Mouse (Mus musculus): ENCODE measurements around the gene Sde2. TPM values are rescaled to one million over a fixed set of nuclear protein-coding genes. Genes with fewer than 3 reads are reported as not detected.
A peak's percentile ranks its signal among the peaks of the same experiment; 100 is the strongest.

The Sde2 gene
- 10 to 100 TPM; 23.4 to 24.5 TPM for total RNA-seq (2021)
- long read RNA-seq, experiment 1, transcript Sde2-201 (7 exons, 3,213 nt) = major isoform, 52 of 54 reads
- long read RNA-seq, experiment 1, partial matches to known transcripts = 1 of 54 reads
- long read RNA-seq, experiment 1, other reads (novel, unspliced or antisense) = 0 of 54 reads
- long read RNA-seq, experiment 2, transcript Sde2-201 (7 exons, 3,213 nt) = major isoform, 32 of 34 reads
- long read RNA-seq, experiment 2, partial matches to known transcripts = 2 of 34 reads
- long read RNA-seq, experiment 2, other reads (novel, unspliced or antisense) = 0 of 34 reads

DNA sequence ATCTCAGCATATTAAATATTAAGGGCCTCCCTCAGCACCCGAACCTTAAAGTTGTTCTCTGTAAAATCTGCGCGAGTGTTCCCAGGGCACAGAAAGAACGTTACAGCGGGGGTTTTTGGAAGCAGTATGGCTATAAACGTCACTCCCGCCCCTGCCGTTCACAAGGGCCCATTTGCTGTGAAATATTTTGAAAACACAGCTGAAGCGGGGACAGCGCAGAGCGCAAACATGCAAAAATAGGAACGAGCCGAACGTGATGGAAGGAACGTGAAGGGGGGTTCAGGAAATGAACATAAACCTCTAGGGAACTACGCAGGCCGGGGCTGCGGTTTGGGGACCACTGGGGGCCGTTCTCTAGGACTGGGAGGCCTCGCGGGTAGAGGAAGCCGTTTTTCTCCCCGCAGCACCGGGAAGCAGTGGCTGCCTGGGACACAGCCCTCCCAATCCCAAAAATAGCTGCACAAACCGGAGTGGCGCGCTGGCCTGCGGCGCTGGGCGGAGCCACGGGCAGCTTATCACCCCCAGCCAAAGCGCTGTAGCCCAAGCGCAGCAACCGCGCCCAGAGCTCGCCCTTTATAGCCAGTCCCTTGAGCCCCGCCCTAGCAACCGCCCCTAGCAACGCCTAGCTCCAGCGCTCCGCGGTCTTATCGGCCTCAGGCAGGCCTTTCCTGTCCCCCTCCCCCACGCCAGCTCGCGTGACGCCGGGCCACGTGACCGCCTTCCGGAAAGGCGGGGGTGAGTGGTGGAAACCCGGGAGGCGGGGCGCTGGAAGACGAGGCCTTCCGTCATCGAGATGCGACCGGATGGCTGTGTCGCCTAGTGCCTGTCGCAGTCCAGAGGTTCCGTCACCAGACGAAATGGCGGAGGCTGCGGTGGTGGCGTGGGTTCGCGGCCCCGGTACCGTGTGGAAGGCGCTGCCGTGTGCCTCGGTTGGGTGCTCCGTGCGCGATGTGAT is at the start of gene Sde2:
Sde2 (plus strand) TSS at position 812 of the 955 bp plus-strand sequence.
- intact Hi-C loops (cut with DNase I) = loop anchor here (1.0 kb wide), 1 partner anchor 37 kb away; the partner anchor contains the start of gene H3f3a

DNA sequence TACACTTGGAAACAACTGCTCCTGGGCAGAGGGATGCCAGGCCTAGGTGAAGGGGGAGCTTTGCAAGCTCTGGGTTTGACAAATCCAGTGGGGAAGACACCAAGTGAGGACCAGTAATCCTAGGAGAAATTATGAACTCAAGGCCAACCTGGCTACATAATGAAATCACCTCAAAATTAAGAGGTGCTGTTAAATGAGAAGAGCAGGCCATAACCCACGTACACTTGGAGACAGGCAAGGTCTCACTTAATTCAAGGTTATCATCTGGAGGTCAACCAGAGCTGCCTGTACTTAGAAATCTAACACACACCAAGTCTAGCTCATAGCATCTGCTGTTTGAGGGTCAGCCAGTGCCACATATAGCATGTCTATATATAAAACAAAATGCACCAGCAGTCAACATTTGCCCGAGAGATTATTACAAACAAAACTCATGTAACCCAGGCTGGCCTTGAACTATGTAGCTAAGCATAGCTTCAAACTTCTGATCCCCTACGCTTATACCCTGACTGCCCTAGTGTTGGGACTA is 49.4 kb upstream of the Sde2 start:
- Histone ChIP-seq H3K4me3 (no peak overlapping the region), H3K27ac (no peak overlapping the region)
- DNase-seq (ENCODE audit: extremely low spot score in 1 of 2, low spot score in 2 of 2) = no peak
- intact Hi-C loops (cut with DNase I) = no loop called here
- no peak for TF ChIP-seq CTCF (IDR thresholded peaks at IDR 0.05)

More for the DNA sequence above, at the start of gene Sde2:
- no peak for TF ChIP-seq CTCF (IDR thresholded peaks at IDR 0.05)
- H3K27ac ChIP-seq = peak within 1 kb of the TSS; percentile 99
- peak; percentile 100 for DNase-seq (ENCODE audit: extremely low spot score in 1 of 2, low spot score in 2 of 2)
- peak within 1 kb of the TSS; percentile 88 for H3K4me3 ChIP-seq

DNA sequence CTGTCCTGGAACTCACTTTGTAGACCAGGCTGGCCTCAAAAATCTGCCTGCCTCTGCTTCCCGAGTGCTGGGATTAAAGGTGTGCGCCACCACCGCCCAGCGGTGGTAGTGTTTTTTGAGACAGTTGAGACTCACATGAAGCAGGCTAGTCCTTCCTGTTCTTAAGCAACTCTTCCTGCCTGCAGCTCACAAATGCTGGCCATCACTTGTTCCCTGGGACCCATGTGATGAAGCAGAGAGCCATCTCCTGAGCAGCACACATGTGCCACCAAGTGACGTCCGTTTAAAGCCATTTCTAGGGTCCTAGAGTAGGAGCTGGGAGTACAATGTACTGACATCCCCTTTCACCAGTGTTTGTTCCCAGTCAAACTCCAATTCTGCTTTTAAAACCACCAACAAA is 47.0 kb upstream of the Sde2 start:
- no peak for TF ChIP-seq CTCF (IDR thresholded peaks at IDR 0.05)
- intact Hi-C loops (cut with DNase I) = no loop called here
- H3K4me3 ChIP-seq = no peak overlapping the region
- H3K27ac ChIP-seq = no peak overlapping the region
- no peak for DNase-seq (ENCODE audit: extremely low spot score in 1 of 2, low spot score in 2 of 2)

DNA sequence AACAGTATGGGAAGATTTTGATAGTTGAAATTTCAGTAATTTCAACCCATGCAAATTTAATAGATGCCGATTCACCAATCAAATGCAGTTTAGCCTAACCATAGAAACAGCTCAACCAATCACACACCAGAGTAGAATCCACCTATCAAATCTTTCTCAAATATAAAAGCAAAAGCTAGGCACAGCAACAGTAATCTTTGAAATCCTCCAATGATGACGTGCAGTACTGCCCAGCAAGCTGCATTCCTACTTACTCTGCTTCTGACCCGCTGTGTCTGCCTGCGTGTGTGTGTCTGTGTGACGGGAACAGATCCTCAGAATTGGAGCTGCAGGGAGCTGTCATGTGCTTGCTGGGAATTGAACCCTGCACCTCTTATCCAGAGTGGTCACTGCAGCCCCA is 42.1 kb upstream of the Sde2 start:
- DNase-seq (ENCODE audit: extremely low spot score in 1 of 2, low spot score in 2 of 2) = no peak
- Histone ChIP-seq H3K27ac (no peak overlapping the region), H3K4me3 (no peak overlapping the region)
- intact Hi-C loops (cut with DNase I) = no loop called here
- no peak for TF ChIP-seq CTCF (IDR thresholded peaks at IDR 0.05)

DNA sequence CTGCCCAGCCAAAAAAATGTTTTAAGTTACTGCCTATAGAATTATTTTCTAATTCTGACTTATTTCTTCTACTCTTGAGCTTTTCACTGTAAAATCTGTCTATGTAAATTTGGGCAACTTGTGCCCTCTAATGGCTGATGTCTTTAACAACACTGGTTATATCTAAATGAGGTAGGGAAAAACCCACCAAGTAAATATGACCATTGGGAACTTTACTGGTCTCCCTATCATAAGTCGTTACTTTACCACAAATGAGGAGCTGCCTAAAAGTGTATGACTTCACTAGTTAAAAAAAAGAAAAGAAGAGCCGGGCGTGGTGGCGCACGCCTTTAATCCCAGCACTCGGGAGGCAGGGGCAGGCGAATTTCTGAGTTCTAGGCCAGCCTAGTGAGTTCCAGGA is 40.0 kb upstream of the Sde2 start:
- H3K4me3 ChIP-seq = no peak overlapping the region; the same call in 1 of the 2 replicates
- TF ChIP-seq CTCF (IDR thresholded peaks at IDR 0.05) = peak; percentile 41
- H3K27ac ChIP-seq = no peak overlapping the region
- intact Hi-C loops (cut with DNase I) = loop anchor here (5.0 kb wide), 2 partner anchors 89 to 341 kb away; no protein-coding TSS in a partner anchor
- DNase-seq (ENCODE audit: extremely low spot score in 1 of 2, low spot score in 2 of 2) = no peak

DNA sequence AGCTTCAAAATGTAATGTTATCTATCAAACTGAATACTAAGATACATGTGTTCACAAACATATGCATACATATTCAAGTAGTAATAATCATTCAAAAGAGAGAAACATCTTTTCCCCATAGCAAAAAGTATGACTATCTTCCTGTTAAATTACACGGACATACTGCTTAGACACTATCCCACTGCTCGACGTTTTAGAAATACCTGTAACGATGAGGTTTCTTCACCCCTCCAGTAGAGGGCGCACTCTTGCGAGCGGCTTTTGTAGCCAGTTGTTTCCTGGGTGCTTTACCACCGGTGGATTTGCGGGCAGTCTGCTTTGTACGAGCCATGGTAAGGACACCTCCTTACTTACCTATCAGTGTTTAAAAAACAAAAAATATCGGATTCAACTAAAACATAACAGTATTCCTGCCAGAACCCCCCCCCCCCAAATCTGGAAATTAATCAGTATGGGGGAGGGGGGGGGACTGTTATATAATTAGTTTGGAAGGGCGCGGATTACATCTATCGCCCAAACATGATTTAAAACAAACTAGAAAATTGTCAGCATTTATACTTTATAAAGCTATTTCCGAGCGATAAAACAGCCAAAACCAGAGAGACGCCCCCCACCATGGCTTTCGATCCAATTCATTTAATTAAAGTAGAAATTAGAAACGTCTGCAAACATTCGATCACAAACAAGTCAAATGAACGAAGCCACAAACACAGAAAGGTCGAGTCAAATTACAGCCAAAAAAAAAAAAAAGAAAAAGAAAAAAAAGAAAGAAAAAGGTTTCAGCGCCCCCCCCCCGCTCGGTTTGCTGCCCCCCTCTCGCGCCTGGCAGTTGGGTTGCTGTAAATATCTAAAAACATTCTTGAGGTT is 39.1 kb upstream of the Sde2 start:
- DNase-seq (ENCODE audit: extremely low spot score in 1 of 2, low spot score in 2 of 2) = no peak
- Histone ChIP-seq H3K27ac (peak overlapping the region; percentile 97), H3K4me3 (peak overlapping the region; percentile 74)
- intact Hi-C loops (cut with DNase I) = loop anchor here (2.0 to 5.0 kb wide), 4 partner anchors 35 to 340 kb away; no protein-coding TSS in a partner anchor
- TF ChIP-seq CTCF (IDR thresholded peaks at IDR 0.05) = peak; percentile 75

DNA sequence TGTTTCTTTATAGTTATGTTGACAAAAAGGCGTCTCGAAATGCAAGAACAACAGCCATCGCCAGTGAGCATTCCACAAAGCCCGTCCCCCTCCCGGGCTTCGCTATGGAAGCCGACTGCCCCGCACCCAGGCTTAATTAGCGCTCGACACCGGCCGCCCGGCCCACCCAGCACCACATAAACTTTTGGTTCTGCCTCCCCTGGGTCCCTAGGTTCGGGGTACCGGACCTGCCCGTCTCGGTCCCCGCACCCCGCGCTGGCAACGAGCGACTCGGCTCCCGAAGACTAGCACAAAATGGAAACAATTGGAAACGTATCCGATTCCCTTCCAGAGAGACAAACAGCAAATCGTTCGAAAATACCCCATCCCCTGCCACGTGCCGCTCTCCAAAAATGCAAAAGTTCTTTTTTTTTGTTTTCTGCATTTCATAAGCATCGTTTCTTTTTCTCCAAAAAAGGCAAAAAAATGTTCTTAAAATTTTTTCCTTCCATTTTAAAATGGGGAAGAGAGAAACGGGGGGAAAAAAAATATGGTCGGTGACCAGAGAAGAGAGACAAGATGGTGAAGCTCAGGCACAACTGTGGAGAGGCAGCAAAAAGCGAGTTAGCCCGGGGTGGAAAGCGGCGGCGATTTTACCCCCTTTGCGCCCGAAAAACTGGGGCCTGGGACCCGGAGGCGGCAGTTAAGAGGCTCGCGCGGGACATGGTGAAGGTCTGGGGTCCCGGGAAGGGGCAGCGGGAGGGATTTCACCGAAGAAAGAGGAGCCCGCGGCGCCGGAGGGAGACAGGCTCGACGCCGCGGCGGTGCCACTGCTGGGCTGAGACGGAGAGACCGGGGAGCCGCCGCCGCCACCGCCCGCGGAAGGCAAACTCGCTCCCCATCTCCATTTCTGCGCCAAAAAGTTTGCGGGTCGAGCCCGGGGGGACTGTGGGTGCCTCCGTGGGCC is 38.2 kb upstream of the Sde2 start:
- intact Hi-C loops (cut with DNase I) = loop anchor here (1.0 to 5.0 kb wide), 5 partner anchors 36 to 340 kb away; no protein-coding TSS in a partner anchor
- peak overlapping the region; percentile 97 for H3K27ac ChIP-seq
- TF ChIP-seq CTCF (IDR thresholded peaks at IDR 0.05) = no peak
- peak; percentile 59 to 60 for DNase-seq (ENCODE audit: extremely low spot score in 1 of 2, low spot score in 2 of 2)
- H3K4me3 ChIP-seq = peak overlapping the region; percentile 74

DNA sequence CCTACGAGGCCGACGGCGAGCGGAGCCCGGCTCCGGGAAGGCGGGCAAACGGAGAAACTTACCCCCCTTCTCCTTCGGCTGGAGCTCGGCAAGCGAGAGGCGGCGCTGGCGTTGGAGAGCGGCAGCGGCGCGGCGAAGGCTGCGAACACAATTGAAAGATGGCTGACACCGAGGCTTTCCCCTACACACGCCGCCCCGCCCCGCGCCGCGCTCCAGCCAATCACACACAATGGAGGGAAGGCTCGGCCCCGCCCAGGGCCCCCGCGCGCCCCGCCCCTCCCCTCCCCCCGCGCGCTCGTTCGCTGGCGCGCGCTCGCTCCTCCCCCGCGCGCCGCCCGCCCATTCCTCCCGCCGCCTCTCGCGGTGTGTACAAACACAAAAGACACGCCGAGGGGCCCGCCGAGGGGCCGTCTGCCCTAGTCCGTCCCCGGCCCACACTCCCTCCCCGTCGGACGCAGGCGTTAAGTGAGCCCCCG is 37.5 kb upstream of the Sde2 start:
- peak; percentile 95 to 96 for DNase-seq (ENCODE audit: extremely low spot score in 1 of 2, low spot score in 2 of 2)
- Histone ChIP-seq H3K27ac (peak overlapping the region; percentile 97), H3K4me3 (peak overlapping the region; percentile 74)
- intact Hi-C loops (cut with DNase I) = loop anchor here (1.0 to 5.0 kb wide), 5 partner anchors 37 to 339 kb away; no protein-coding TSS in a partner anchor
- TF ChIP-seq CTCF (IDR thresholded peaks at IDR 0.05) = no peak; the same call in 1 of the 2 replicates

DNA sequence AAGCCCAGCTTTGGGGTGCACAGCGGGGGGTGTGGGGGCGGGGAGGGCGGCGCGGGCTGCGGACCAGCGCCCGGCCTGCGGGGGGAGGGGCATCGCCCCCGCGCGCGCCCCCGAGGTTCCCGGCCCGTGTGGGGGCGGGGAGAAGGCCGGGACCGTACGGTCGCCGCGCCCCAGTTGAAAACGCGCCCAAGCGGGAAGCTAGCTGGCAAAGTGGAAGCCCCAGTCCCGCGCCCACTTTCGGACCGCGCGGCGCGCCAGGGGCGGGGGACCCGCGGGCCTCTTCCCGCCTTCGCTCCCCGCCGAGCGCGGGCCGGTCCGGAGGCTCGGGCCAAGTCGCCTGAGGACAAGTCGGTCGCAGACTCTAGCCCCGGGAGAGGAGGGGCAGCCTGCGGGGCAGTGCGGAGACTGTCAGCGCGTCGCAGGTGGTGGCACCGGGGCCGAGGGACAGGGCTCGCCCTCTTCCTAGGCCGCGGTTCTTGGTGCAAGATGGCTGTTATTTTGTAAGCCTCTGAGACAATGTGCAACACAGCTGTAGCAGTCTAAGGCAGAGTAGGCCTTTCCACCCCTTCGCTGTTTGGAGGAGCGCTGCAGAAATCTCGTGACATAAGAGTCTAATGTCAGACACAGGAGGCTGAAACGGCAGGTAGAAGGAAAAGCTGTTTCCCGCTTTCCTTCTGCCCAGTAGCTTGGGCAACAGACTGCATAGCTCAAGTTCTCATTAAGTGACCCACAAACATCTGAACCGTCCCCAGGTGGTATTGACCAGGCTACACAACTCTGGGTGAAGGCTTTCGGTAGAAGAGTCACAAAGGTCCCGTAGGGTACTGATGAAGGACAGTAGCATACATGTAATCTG is 36.8 kb upstream of the Sde2 start, which contains the start of gene H3f3a:
H3f3a (minus strand) TSS at position 59 of the 856 bp plus-strand sequence.
- intact Hi-C loops (cut with DNase I) = loop anchor here (1.0 to 5.0 kb wide), 5 partner anchors 36 to 338 kb away; no protein-coding TSS in a partner anchor
- H3K27ac ChIP-seq = peak within 1 kb of the TSS; percentile 97
- no peak for TF ChIP-seq CTCF (IDR thresholded peaks at IDR 0.05)
- peak in 1 of 2 experiments; percentile 81 for DNase-seq (ENCODE audit: extremely low spot score in 1 of 2, low spot score in 2 of 2)
- H3K4me3 ChIP-seq = peak within 1 kb of the TSS; percentile 74
